Mouse (Mus musculus) layer of hippocampus, adult 9-11 months (tissue): ENCODE measurements around the gene Ppp1r12c.
"Not testable (repeated sequence)": the region's sequence is repeated elsewhere in the genome, so short reads cannot be mapped to it uniquely, and the experiment has no call there.

ENCODE experiments used
- DNase-seq: peaks from one replicate; pipeline ENCODE4 v3.0.0; 2022

Gene Ppp1r12c

GRCm38 (mm10) chr7:4501558-4502397, at the start of gene Ppp1r12c:
Gene Ppp1r12c, minus strand, starts transcription at chr7:4501680.
- peak; percentile 95 for DNase-seq

GRCm38 (mm10) chr7:4547221-4547641, 45.8 kb upstream of the Ppp1r12c start, which contains the start of gene Syt5:
Gene Syt5, minus strand, starts transcription at chr7:4547541.
- peak; percentile 83 for DNase-seq

- DNase-seq: peak; percentile 97
These were observed 45.2 kb upstream of the Ppp1r12c start for GRCm38 (mm10) chr7:4546591-4547131.

GRCm38 (mm10) chr7:4546050-4546449, 44.6 kb upstream of the Ppp1r12c start:
- no peak for DNase-seq

- no peak for DNase-seq
These were observed 40.5 kb upstream of the Ppp1r12c start for GRCm38 (mm10) chr7:4542013-4542412.

- no peak for DNase-seq
These were observed 39.9 kb upstream of the Ppp1r12c start for GRCm38 (mm10) chr7:4541344-4541743.

- no peak for DNase-seq
These were observed 37.5 kb upstream of the Ppp1r12c start for GRCm38 (mm10) chr7:4539019-4539418.

GRCm38 (mm10) chr7:4537181-4537580, 35.7 kb upstream of the Ppp1r12c start:
- no peak for DNase-seq

GRCm38 (mm10) chr7:4536369-4536768, 34.9 kb upstream of the Ppp1r12c start:
- no peak for DNase-seq

- no peak for DNase-seq
These were observed 30.7 kb upstream of the Ppp1r12c start, which contains the start of gene Dnaaf3 for GRCm38 (mm10) chr7:4532005-4532729. Gene Dnaaf3, minus strand, starts transcription at chr7:4532453.

- DNase-seq: not testable (repeated sequence)
These were observed 28.7 kb upstream of the Ppp1r12c start for GRCm38 (mm10) chr7:4530166-4530565.

GRCm38 (mm10) chr7:4527302-4527689, 25.8 kb upstream of the Ppp1r12c start:
- no peak for DNase-seq

- peak; percentile 74 for DNase-seq
These were observed 25.1 kb upstream of the Ppp1r12c start for GRCm38 (mm10) chr7:4526341-4527301.

- not testable (repeated sequence) for DNase-seq
These were observed 22.9 kb upstream of the Ppp1r12c start, which contains the start of gene Tnni3 for GRCm38 (mm10) chr7:4524212-4524922. Gene Tnni3, minus strand, starts transcription at chr7:4524229.

GRCm38 (mm10) chr7:4523205-4524130, 22.0 kb upstream of the Ppp1r12c start:
- no peak for DNase-seq

- DNase-seq: no peak
These were observed 20.8 kb upstream of the Ppp1r12c start for GRCm38 (mm10) chr7:4522292-4522691.

GRCm38 (mm10) chr7:4521231-4522003, 19.9 kb upstream of the Ppp1r12c start:
- DNase-seq: no peak

- DNase-seq: no peak
These were observed 17.0 kb upstream of the Ppp1r12c start for GRCm38 (mm10) chr7:4518487-4518886.

GRCm38 (mm10) chr7:4516332-4517050, 15.0 kb upstream of the Ppp1r12c start, which contains the start of gene Tnnt1:
Gene Tnnt1, minus strand, starts transcription at chr7:4516382.
- DNase-seq: no peak
